Mouse (Mus musculus) heart, postnatal 0 days (tissue): Measurements from ENCODE around the gene Olfr868. TPM values are rescaled to one million over a fixed set of nuclear protein-coding genes. Genes with fewer than 3 reads are reported as not detected.

Source experiments
- ATAC-seq: fragments of 200-750 bp; cut with Nextera tagmentation; 2 replicates; pipeline ENCODE4 v1.8.0; 2017; ENCODE audit warnings: low read depth, moderate number of reproducible peaks, moderate library complexity; ENCODE audit not compliant: insufficient read depth
- DNase-seq: peaks from one replicate; pipeline ENCODE4 v3.0.0-alpha.2; 2016; ENCODE audit warnings: low spot score
- H3K27ac ChIP-seq: fragments of 300-500 bp; sonication (generic); 2 replicates; pipeline ENCODE4 v1.5.1; 2014; ENCODE audit warnings: low read depth, mild to moderate bottlenecking
- H3K27me3 ChIP-seq: fragments of 300-500 bp; sonication (generic); 2 replicates; pipeline ENCODE4 v1.6.1; 2014; ENCODE audit warnings: low read length, mixed read lengths; ENCODE audit not compliant: control insufficient read depth, insufficient read depth
- H3K36me3 ChIP-seq: fragments of 300-500 bp; sonication (generic); replicated peaks from 2 replicates; pipeline ENCODE4 v1.6.1; 2014; ENCODE audit warnings: low read length, mixed read lengths; ENCODE audit not compliant: control insufficient read depth, insufficient read depth
- H3K4me1 ChIP-seq: fragments of 300-500 bp; sonication (generic); 2 replicates; pipeline ENCODE4 v1.6.1; 2014; ENCODE audit warnings: antibody characterized with exemption; ENCODE audit not compliant: control insufficient read depth, insufficient read depth
- H3K4me2 ChIP-seq: fragments of 300-500 bp; sonication (generic); 2 replicates; pipeline ENCODE4 v1.6.1; 2014; ENCODE audit warnings: low read depth, mild to moderate bottlenecking, low read length, moderate library complexity
- H3K4me3 ChIP-seq: fragments of 300-500 bp; sonication (generic); 2 replicates; pipeline ENCODE4 v1.5.1; 2014; ENCODE audit warnings: low read depth, low read length
- H3K9ac ChIP-seq: fragments of 300-500 bp; sonication (generic); replicated peaks from 2 replicates; pipeline ENCODE4 v1.6.1; 2014; ENCODE audit warnings: low read depth, low read length, mixed read lengths
- H3K9me3 ChIP-seq: fragments of 300-500 bp; sonication (generic); replicated peaks from 2 replicates; pipeline ENCODE4 v1.6.1; 2016; ENCODE audit warnings: low read length; ENCODE audit not compliant: control insufficient read depth
- EP300 ChIP-seq: IDR thresholded peaks from 2 replicates; pipeline ENCODE4 v1.6.1; 2016; ENCODE audit warnings: antibody characterized with exemption, low read depth
- WGBS: fragments of 180-500 bp; shearing (Covaris S2); extraction: QIAGEN DNeasy Blood & Tissue Kit; methylation state at CpG from one replicate; pipeline ENCODE4 v1.1.7; 2014; 5-methylcytosine and 5-hydroxymethylcytosine counted together
- polyA plus RNA-seq: library from polyadenylated mRNA; unstranded; fragments of >200 nt; fragmentation: Nextera tagmentation; extraction: Ambion mirVana; gene quantifications from 2 replicates; pipeline ENCODE4 v1.2.1, GENCODE M21; 2015
- total RNA-seq: library from RNA; depleted of rRNA; stranded (reverse); fragments of >200 nt; gene quantifications from 2 replicates; pipeline ENCODE4 v1.2.3, GENCODE M21; 2014; ENCODE audit warnings: low replicate concordance; rRNA removed

The Olfr868 gene
- total and polyA plus RNA-seq, 2 experiments from 2014 or later = not detected

DNA sequence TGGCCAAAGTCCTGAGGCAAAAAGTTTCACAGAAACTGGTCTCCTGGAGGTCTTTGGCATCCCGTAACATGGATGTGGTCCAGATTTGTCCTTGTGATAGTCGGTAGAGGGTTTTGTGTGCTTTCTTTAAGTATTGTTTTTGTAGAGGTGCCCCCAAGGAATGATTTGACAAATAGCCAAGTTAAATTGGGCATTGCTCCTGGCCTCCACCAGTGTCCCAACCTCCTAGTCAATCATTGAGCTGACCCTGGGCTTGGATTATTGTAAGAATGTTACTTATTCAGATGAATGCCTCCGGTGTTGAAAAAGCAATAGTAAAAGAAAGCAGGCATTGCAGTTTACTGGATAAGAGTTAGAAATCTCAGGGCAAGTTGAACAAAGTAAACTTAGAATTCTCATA lies 51.3 kb downstream of the Olfr868 start:
- TF ChIP-seq EP300 = no peak
- Histone ChIP-seq H3K4me1 (no peaks in the 10 kb centered on the region), H3K4me2 (no peak overlapping the region), H3K36me3 (no peaks in the 10 kb centered on the region), H3K27ac (no peak overlapping the region), H3K9me3 (no peaks in the 10 kb centered on the region; the same call in 1 of the 2 replicates), H3K4me3 (no peak overlapping the region), H3K9ac (no peak overlapping the region), H3K27me3 (no peaks in the 10 kb centered on the region)
- DNase-seq (no peak), ATAC-seq (no peak)
- WGBS = 73% methylated on average over 3 of the region's 3 CpGs

Other genes starting within 250 kb of the Olfr868 start
- gene Olfr860, start 248.9 kb upstream of the Olfr868 start, total RNA-seq = not detected in 2 replicates
- gene Olfr860, start 248.9 kb upstream of the Olfr868 start, polyA plus RNA-seq = not detected in 2 replicates
- not detected in 2 replicates for gene Olfr862, start 210.6 kb upstream of the Olfr868 start, total RNA-seq
- not detected in 2 replicates for gene Olfr862, start 210.6 kb upstream of the Olfr868 start, polyA plus RNA-seq
- gene Olfr77, start 181.8 kb upstream of the Olfr868 start, total RNA-seq = not detected in 2 replicates
- 0.27 and 0.34 TPM in 2 replicates for gene Olfr77, start 181.8 kb upstream of the Olfr868 start, polyA plus RNA-seq
- not detected in 2 replicates for gene Olfr866, start 70.6 kb upstream of the Olfr868 start, total RNA-seq
- not detected in 2 replicates for gene Olfr866, start 70.6 kb upstream of the Olfr868 start, polyA plus RNA-seq
- not detected in 2 replicates for gene Olfr867, start 41.1 kb upstream of the Olfr868 start, total RNA-seq
- gene Olfr867, start 41.1 kb upstream of the Olfr868 start, polyA plus RNA-seq = not detected in 2 replicates
- gene Olfr869, start 30.4 kb downstream of the Olfr868 start, total RNA-seq = not detected in 2 replicates
- not detected in 2 replicates for gene Olfr869, start 30.4 kb downstream of the Olfr868 start, polyA plus RNA-seq
- not detected in 2 replicates for gene Olfr870, start 75.4 kb downstream of the Olfr868 start, total RNA-seq
- not detected in 2 replicates for gene Olfr870, start 75.4 kb downstream of the Olfr868 start, polyA plus RNA-seq
- not detected in 2 replicates for gene Olfr871, start 113.6 kb downstream of the Olfr868 start, total RNA-seq
- not detected in 2 replicates for gene Olfr871, start 113.6 kb downstream of the Olfr868 start, polyA plus RNA-seq
- gene Olfr872, start 138.5 kb downstream of the Olfr868 start, total RNA-seq = not detected in 2 replicates
- gene Olfr872, start 138.5 kb downstream of the Olfr868 start, polyA plus RNA-seq = not detected in 2 replicates
- not detected in 2 replicates for gene Olfr39, start 183.7 kb downstream of the Olfr868 start, total RNA-seq
- gene Olfr39, start 183.7 kb downstream of the Olfr868 start, polyA plus RNA-seq = not detected in 2 replicates
- not detected in 2 replicates for gene Olfr873, start 199.9 kb downstream of the Olfr868 start, total RNA-seq
- 0.05 TPM in 1 of 2 replicates, not detected in the other for gene Olfr873, start 199.9 kb downstream of the Olfr868 start, polyA plus RNA-seq
- not detected in 2 replicates for gene Olfr18, start 237.5 kb downstream of the Olfr868 start, total RNA-seq
- gene Olfr18, start 237.5 kb downstream of the Olfr868 start, polyA plus RNA-seq = not detected in 2 replicates